Comparison of ENCODE assay signal across 14 mouse cellular contexts in the genomic region with DNA sequence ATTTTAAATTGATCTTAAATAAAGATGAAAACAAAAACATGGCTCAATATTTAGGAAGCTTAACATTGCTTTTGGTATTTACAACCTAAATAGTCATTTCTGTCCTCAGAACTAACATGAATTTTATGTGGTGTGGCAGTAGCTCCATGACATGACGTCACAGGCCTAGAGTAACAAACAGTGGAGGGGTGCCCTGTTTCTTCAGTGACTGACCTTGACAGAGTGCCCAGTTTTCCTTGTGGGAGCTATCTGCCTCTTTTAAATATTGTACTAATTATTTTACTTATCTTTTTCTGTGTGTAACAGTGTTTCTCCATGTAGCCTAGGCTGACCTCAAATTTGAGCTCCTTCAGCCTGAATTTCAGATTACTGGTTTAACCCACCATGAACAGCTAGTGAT.
"Had no signal": no experiment of that assay in that cellular context is flagged by ENCODE, and none has a peak within 500 bp of the region (broad histone marks: within the 10 kb centered on the region; RNA-seq: fewer than 3 reads in every experiment).

No protein-coding gene starts in this region.

- DNase-seq: kidney, adult 18-20 months; kidney, adult 9 months; kidney, postnatal 14 days; kidney, postnatal 4 days; left cerebral cortex, postnatal 4 days; lung, adult 18-20 months; lung, postnatal 10 days; lung, postnatal 36 days; right cerebral cortex, adult 18-20 months; right cerebral cortex, postnatal 14 days; spleen, adult 18-20 months; thymus, adult 2 months; thymus, postnatal 14 days; thymus, postnatal 4 days had no signal
